Mouse (Mus musculus) testis, adult 2 months (tissue): ENCODE results near the gene Tkt.

ENCODE experiments used
- CTCF ChIP-seq: fragments of 200-500 bp; IDR thresholded peaks from 2 replicates; pipeline ENCODE4 v1.5.1; 2012; ENCODE audit warnings: low read depth, mild to moderate bottlenecking, inconsistent platforms, low read length, moderate library complexity; ENCODE audit not compliant: control insufficient read depth, insufficient read depth, insufficient replicate concordance
- POLR2A ChIP-seq: fragments of 200-500 bp; IDR thresholded peaks from 2 replicates; pipeline ENCODE4 v1.6.1; 2012; ENCODE audit warnings: low read depth, mild to moderate bottlenecking, inconsistent platforms, low read length, moderate library complexity; ENCODE audit not compliant: control insufficient read depth

DNA sequence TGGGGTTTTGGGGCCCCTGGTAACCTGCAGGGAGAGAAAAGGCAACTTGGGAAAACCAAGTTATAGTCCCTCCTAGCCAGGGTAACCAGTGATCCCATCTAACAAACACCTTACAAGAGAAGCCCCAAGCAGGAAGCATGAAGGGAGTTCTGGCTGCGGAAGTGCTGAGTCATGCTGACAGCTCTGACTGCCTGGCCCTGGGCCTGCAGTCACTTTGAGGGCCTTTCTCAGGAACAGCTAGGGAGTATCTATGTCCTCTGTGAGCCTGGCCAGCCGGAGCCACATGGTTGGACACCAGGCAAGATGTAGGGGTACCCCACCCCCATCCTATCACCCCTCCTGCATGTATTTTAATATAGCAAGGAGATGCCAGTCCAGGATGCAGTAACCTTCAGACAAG lies 16.3 kb downstream of the Tkt start:
- TF ChIP-seq CTCF (no peak), POLR2A (no peak)
